Mouse (Mus musculus) hindbrain, embryonic 12.5 days (tissue): ENCODE measurements around the gene Marveld3. TPM values are rescaled to one million over a fixed set of nuclear protein-coding genes. Genes with fewer than 3 reads are reported as not detected.

ENCODE experiments used
- ATAC-seq: fragments of 200-750 bp; cut with Nextera tagmentation; 2 replicates; pipeline ENCODE4 v1.8.0; 2017; ENCODE audit warnings: moderate TSS enrichment; ENCODE audit not compliant: low FRiP score
- H3K27ac ChIP-seq: fragments of 300-500 bp; sonication (generic); 2 replicates; pipeline ENCODE4 v1.5.1; 2016; ENCODE audit warnings: mild to moderate bottlenecking
- H3K27me3 ChIP-seq: fragments of 300-500 bp; sonication (generic); 2 replicates; pipeline ENCODE4 v1.6.1; 2016; ENCODE audit warnings: mild to moderate bottlenecking
- H3K36me3 ChIP-seq: fragments of 300-500 bp; sonication (generic); 2 replicates; pipeline ENCODE4 v1.6.1; 2016; ENCODE audit warnings: mild to moderate bottlenecking
- H3K4me1 ChIP-seq: fragments of 300-500 bp; sonication (generic); 2 replicates; pipeline ENCODE4 v1.6.1; 2016
- H3K4me2 ChIP-seq: fragments of 300-500 bp; sonication (generic); replicated peaks from 2 replicates; pipeline ENCODE4 v1.6.1; 2016; ENCODE audit warnings: mild to moderate bottlenecking
- H3K4me3 ChIP-seq: fragments of 300-500 bp; sonication (generic); 2 replicates; pipeline ENCODE4 v1.5.1; 2016; ENCODE audit warnings: mild to moderate bottlenecking
- H3K9ac ChIP-seq: fragments of 300-500 bp; sonication (generic); 2 replicates; pipeline ENCODE4 v1.6.1; 2016; ENCODE audit warnings: mild to moderate bottlenecking, moderate library complexity
- H3K9me3 ChIP-seq: fragments of 300-500 bp; sonication (generic); replicated peaks from 2 replicates; pipeline ENCODE4 v1.6.1; 2016; ENCODE audit warnings: mild to moderate bottlenecking
- WGBS: fragments of 180-500 bp; shearing (Covaris S2); methylation state at CpG from one replicate; pipeline ENCODE4 v1.1.7; 2016; 5-methylcytosine and 5-hydroxymethylcytosine counted together
- polyA plus RNA-seq: library from polyadenylated mRNA; unstranded; fragments of >200 nt; fragmentation: Nextera tagmentation; extraction: Ambion mirVana; gene quantifications from 2 replicates; pipeline ENCODE4 v1.2.1, GENCODE M21; 2016

The Marveld3 gene
- polyA plus RNA-seq, 1 experiment from 2014 or later: 2.5 TPM

GRCm38 (mm10) chr8:109920406-109921390 lies 41.3 kb downstream of the Marveld3 start:
- H3K4me3 ChIP-seq: no peak overlapping the region
- no peaks in the 10 kb centered on the region for H3K9me3 ChIP-seq
- no peaks in the 10 kb centered on the region for H3K4me1 ChIP-seq
- no peaks in the 10 kb centered on the region for H3K27me3 ChIP-seq
- WGBS: 84% methylated on average over 8 of the region's 8 CpGs
- H3K4me2 ChIP-seq: no peak overlapping the region
- H3K36me3 ChIP-seq: peaks cover 39% of the 10 kb centered on the region
- no peak overlapping the region for H3K9ac ChIP-seq
- ATAC-seq: no peak
- H3K27ac ChIP-seq: no peak overlapping the region

- ATAC-seq: no peak
- Histone ChIP-seq H3K4me2 (no peak overlapping the region), H3K36me3 (peaks cover 48% of the 10 kb centered on the region)
Measured at GRCm38 (mm10) chr8:109917277-109917676, 44.7 kb downstream of the Marveld3 start.

GRCm38 (mm10) chr8:109907376-109907775 lies 54.6 kb downstream of the Marveld3 start:
- no peak for ATAC-seq
- H3K9ac ChIP-seq: no peak overlapping the region
- no peak overlapping the region for H3K4me3 ChIP-seq
- no peaks in the 10 kb centered on the region for H3K4me1 ChIP-seq
- H3K9me3 ChIP-seq: no peaks in the 10 kb centered on the region
- H3K36me3 ChIP-seq: peaks cover 27% of the 10 kb centered on the region
- H3K4me2 ChIP-seq: no peak overlapping the region
- no peaks in the 10 kb centered on the region for H3K27me3 ChIP-seq
- no peak overlapping the region for H3K27ac ChIP-seq
- WGBS: 95% methylated on average over 4 of the region's 4 CpGs

More at GRCm38 (mm10) chr8:109917277-109917676, 44.7 kb downstream of the Marveld3 start:
- Histone ChIP-seq H3K4me1 (no peaks in the 10 kb centered on the region), H3K27me3 (no peaks in the 10 kb centered on the region), H3K9me3 (no peaks in the 10 kb centered on the region), H3K27ac (no peak overlapping the region), H3K4me3 (no peak overlapping the region), H3K9ac (no peak overlapping the region)
- 61% methylated on average over 4 of the region's 4 CpGs for WGBS

GRCm38 (mm10) chr8:109906907-109907306 lies 55.1 kb downstream of the Marveld3 start:
- no peaks in the 10 kb centered on the region for H3K9me3 ChIP-seq
- peaks cover 22% of the 10 kb centered on the region for H3K36me3 ChIP-seq
- H3K9ac ChIP-seq: no peak overlapping the region
- no peak overlapping the region for H3K27ac ChIP-seq
- no peak overlapping the region for H3K4me2 ChIP-seq
- H3K4me1 ChIP-seq: no peaks in the 10 kb centered on the region
- H3K27me3 ChIP-seq: no peaks in the 10 kb centered on the region
- 95% methylated on average over 3 of the region's 3 CpGs for WGBS
- H3K4me3 ChIP-seq: no peak overlapping the region
- no peak for ATAC-seq

- Histone ChIP-seq H3K36me3 (peaks cover 18% of the 10 kb centered on the region), H3K9ac (no peak overlapping the region), H3K27me3 (no peaks in the 10 kb centered on the region), H3K4me2 (no peak overlapping the region), H3K4me1 (no peaks in the 10 kb centered on the region), H3K27ac (no peak overlapping the region), H3K9me3 (no peaks in the 10 kb centered on the region), H3K4me3 (no peak overlapping the region)
- WGBS: 90% methylated on average over 1 of the region's 1 CpGs
- ATAC-seq: no peak
Measured at GRCm38 (mm10) chr8:109904928-109905668, 56.9 kb downstream of the Marveld3 start.

GRCm38 (mm10) chr8:109903909-109904469 lies 58.0 kb downstream of the Marveld3 start:
- no peaks in the 10 kb centered on the region for H3K27me3 ChIP-seq
- H3K27ac ChIP-seq: no peak overlapping the region
- no peaks in the 10 kb centered on the region for H3K9me3 ChIP-seq
- peaks cover 8% of the 10 kb centered on the region for H3K36me3 ChIP-seq
- no peak overlapping the region for H3K9ac ChIP-seq
- H3K4me3 ChIP-seq: no peak overlapping the region
- H3K4me2 ChIP-seq: no peak overlapping the region
- WGBS: 86% methylated on average over 10 of the region's 10 CpGs
- no peak for ATAC-seq
- H3K4me1 ChIP-seq: no peaks in the 10 kb centered on the region

- no peaks in the 10 kb centered on the region for H3K4me1 ChIP-seq
- H3K36me3 ChIP-seq: peaks cover 3% of the 10 kb centered on the region; the same call in 1 of the 2 replicates
- H3K9ac ChIP-seq: no peak overlapping the region
- H3K4me3 ChIP-seq: no peak overlapping the region
- H3K4me2 ChIP-seq: no peak overlapping the region
- no peaks in the 10 kb centered on the region for H3K9me3 ChIP-seq
- H3K27me3 ChIP-seq: no peaks in the 10 kb centered on the region
- no peak for ATAC-seq
- no peak overlapping the region for H3K27ac ChIP-seq
Measured at GRCm38 (mm10) chr8:109902379-109902778, 59.6 kb downstream of the Marveld3 start.

Other genes with a start within 250 kb of the Marveld3 start
- gene Atxn1l, start 224.5 kb downstream of the Marveld3 start, polyA plus RNA-seq: 8.1 and 8.4 TPM in 2 replicates
- 61.5 and 70.5 TPM in 2 replicates for gene Ap1g1, start 183.6 kb downstream of the Marveld3 start, polyA plus RNA-seq
- gene Phlpp2, start 93.7 kb downstream of the Marveld3 start, polyA plus RNA-seq: 2.7 and 3.5 TPM in 2 replicates
- gene Tat, start 28.2 kb upstream of the Marveld3 start, polyA plus RNA-seq: not detected in 2 replicates
- not detected in 2 replicates for gene Chst4, start 77.5 kb upstream of the Marveld3 start, polyA plus RNA-seq
- 12.2 and 12.8 TPM in 2 replicates for gene Zfp612, start 117.5 kb upstream of the Marveld3 start, polyA plus RNA-seq
- gene Gm21964, start 139.0 kb upstream of the Marveld3 start, polyA plus RNA-seq: not detected in 2 replicates
- gene Gm17720, start 140.6 kb upstream of the Marveld3 start, polyA plus RNA-seq: not detected in 2 replicates
- 23.9 and 28.8 TPM in 2 replicates for gene Calb2, start 206.0 kb upstream of the Marveld3 start, polyA plus RNA-seq